Mouse (Mus musculus) forebrain, embryonic 12.5 days (tissue): ENCODE data around the gene Cntfr. TPM values are rescaled to one million over a fixed set of nuclear protein-coding genes. Genes with fewer than 3 reads are reported as not detected.

ENCODE experiments used
- ATAC-seq: fragments of 200-750 bp; cut with Nextera tagmentation; 2 replicates; pipeline ENCODE4 v1.8.0; 2017; ENCODE audit warnings: moderate TSS enrichment; ENCODE audit not compliant: low FRiP score
- H3K27ac ChIP-seq: fragments of 300-500 bp; sonication (generic); 2 replicates; pipeline ENCODE4 v1.5.1; 2016; ENCODE audit warnings: mild to moderate bottlenecking
- H3K27me3 ChIP-seq: fragments of 300-500 bp; sonication (generic); 2 replicates; pipeline ENCODE4 v1.6.1; 2016; ENCODE audit warnings: mild to moderate bottlenecking
- H3K36me3 ChIP-seq: fragments of 300-500 bp; sonication (generic); replicated peaks from 2 replicates; pipeline ENCODE4 v1.6.1; 2016; ENCODE audit warnings: mild to moderate bottlenecking
- H3K4me1 ChIP-seq: fragments of 300-500 bp; sonication (generic); 2 replicates; pipeline ENCODE4 v1.6.1; 2016
- H3K4me2 ChIP-seq: fragments of 300-500 bp; sonication (generic); 2 replicates; pipeline ENCODE4 v1.6.1; 2016; ENCODE audit warnings: mild to moderate bottlenecking, moderate library complexity
- H3K4me3 ChIP-seq: fragments of 300-500 bp; sonication (generic); replicated peaks from 2 replicates; pipeline ENCODE4 v1.5.1; 2016; ENCODE audit warnings: mild to moderate bottlenecking
- H3K9ac ChIP-seq: fragments of 300-500 bp; sonication (generic); 2 replicates; pipeline ENCODE4 v1.6.1; 2016; ENCODE audit warnings: mild to moderate bottlenecking
- H3K9me3 ChIP-seq: fragments of 300-500 bp; sonication (generic); 2 replicates; pipeline ENCODE4 v1.6.1; 2016
- WGBS: fragments of 180-500 bp; shearing (Covaris S2); methylation state at CpG from one replicate; pipeline ENCODE4 v1.1.7; 2016; 5-methylcytosine and 5-hydroxymethylcytosine counted together
- polyA plus RNA-seq: library from polyadenylated mRNA; unstranded; fragments of >200 nt; fragmentation: Nextera tagmentation; extraction: Ambion mirVana; gene quantifications from 2 replicates; pipeline ENCODE4 v1.2.1, GENCODE M21; 2016

The Cntfr gene
- polyA plus RNA-seq, 1 experiment from 2014 or later = 21.9 TPM

DNA sequence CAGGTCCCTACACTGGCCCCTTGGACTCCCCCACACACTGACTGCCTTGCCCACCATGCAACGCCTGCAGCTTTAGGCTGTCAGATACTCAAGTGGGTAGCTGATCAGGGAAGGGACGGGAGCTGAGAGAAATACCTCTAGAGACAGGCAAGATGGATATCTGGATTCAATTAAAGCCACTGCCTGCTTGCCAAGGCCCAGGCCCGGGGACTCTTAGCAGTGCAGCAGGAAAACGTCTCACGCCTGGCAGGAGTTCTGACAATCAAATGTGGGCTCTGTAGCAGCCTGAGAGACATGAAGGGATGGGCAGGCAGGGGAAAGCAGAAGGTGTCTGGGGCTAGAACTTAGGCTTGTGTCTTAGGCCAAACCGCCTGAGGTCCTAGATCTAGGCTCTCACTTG is 19.9 kb upstream of the Cntfr start:
- Histone ChIP-seq H3K9ac (no peak overlapping the region), H3K27ac (no peak overlapping the region)

DNA sequence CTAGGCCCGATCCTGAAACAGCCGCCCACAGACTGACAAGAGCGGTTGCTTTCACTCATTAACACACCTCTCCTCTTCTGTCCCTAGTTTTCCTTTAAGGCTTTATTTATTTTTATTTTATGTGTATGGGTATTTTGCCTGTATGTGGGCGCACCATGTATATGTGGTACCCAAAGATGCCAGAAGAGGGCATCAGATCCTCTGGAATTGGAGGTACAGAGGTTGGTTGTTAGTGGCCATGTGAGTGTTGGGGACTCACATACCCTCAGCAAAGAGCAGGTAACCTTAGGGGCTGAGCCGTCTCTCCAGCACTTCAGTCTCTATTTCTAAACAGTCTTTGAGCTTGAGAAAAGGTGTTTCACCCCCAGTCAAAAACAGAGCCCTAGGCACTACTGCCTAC is 18.7 kb upstream of the Cntfr start:
- H3K27me3 ChIP-seq = no peaks in the 10 kb centered on the region
- no peak overlapping the region for H3K9ac ChIP-seq
- H3K9me3 ChIP-seq = no peaks in the 10 kb centered on the region
- H3K4me2 ChIP-seq = no peak overlapping the region
- H3K36me3 ChIP-seq = peaks cover 56% of the 10 kb centered on the region
- H3K4me1 ChIP-seq = peaks cover 31% of the 10 kb centered on the region
- 72% methylated on average over 5 of the region's 5 CpGs for WGBS
- H3K4me3 ChIP-seq = no peak overlapping the region
- ATAC-seq = no peak
- no peak overlapping the region for H3K27ac ChIP-seq

More for the DNA sequence above, 19.9 kb upstream of the Cntfr start:
- no peak overlapping the region for H3K4me2 ChIP-seq
- no peak for ATAC-seq
- H3K4me3 ChIP-seq = no peak overlapping the region
- H3K4me1 ChIP-seq = peaks cover 24% of the 10 kb centered on the region
- H3K36me3 ChIP-seq = peaks cover 55% of the 10 kb centered on the region
- no peaks in the 10 kb centered on the region for H3K9me3 ChIP-seq
- no peaks in the 10 kb centered on the region for H3K27me3 ChIP-seq
- 71% methylated on average over 6 of the region's 6 CpGs for WGBS

GRCm38 (mm10) chr4:41715082-41715481 is 18.2 kb upstream of the Cntfr start:
- no peaks in the 10 kb centered on the region for H3K9me3 ChIP-seq
- peaks cover 51% of the 10 kb centered on the region for H3K36me3 ChIP-seq
- H3K9ac ChIP-seq = no peak overlapping the region
- H3K27me3 ChIP-seq = no peaks in the 10 kb centered on the region
- H3K4me1 ChIP-seq = peaks cover 31% of the 10 kb centered on the region
- no peak overlapping the region for H3K4me2 ChIP-seq
- no peak for ATAC-seq
- 87% methylated on average over 8 of the region's 8 CpGs for WGBS
- no peak overlapping the region for H3K4me3 ChIP-seq
- H3K27ac ChIP-seq = no peak overlapping the region

DNA sequence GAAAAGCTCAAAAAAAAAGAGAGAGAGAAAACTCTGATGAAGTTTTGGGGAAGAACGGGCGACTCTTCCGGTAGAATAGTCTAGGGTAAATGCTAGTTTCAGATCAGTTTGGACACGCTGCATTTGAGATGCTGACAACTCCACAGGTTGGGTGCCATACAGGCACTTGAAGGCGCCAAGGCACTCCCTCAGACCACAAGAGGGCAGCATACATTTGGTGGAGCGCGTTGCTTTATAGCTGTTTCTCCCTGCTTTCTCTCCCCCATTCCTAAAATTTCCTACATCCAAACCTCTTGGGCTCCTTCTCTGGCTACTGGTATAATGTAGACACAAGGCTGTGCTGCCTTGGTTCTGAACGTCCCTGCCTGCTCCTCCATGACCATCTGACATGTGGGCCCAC is 17.4 kb upstream of the Cntfr start:
- H3K4me2 ChIP-seq = peak overlapping the region; percentile 91
- ATAC-seq = no peak
- peaks cover 43% of the 10 kb centered on the region for H3K36me3 ChIP-seq
- H3K9ac ChIP-seq = 0 out of 2 replicates have a peak overlapping the region, but pooled peaks have one; percentile 36
- H3K9me3 ChIP-seq = no peaks in the 10 kb centered on the region
- H3K27me3 ChIP-seq = no peaks in the 10 kb centered on the region
- no peak overlapping the region for H3K27ac ChIP-seq
- H3K4me1 ChIP-seq = peaks cover 31% of the 10 kb centered on the region
- WGBS = 21% methylated on average over 8 of the region's 8 CpGs
- H3K4me3 ChIP-seq = peak overlapping the region; percentile 82

- under 1% methylated on average over 61 of the region's 61 CpGs for WGBS
- peaks cover 35% of the 10 kb centered on the region for H3K36me3 ChIP-seq
- peak within 1 kb of the TSS; percentile 82 for H3K4me3 ChIP-seq
- H3K9ac ChIP-seq = peak within 1 kb of the TSS; percentile 95
- peaks cover 33% of the 10 kb centered on the region for H3K4me1 ChIP-seq
- ATAC-seq = peak; percentile 81
- H3K4me2 ChIP-seq = peak within 1 kb of the TSS; percentile 91
- peak within 1 kb of the TSS; percentile 62 for H3K27ac ChIP-seq
- no peaks in the 10 kb centered on the region for H3K27me3 ChIP-seq
- no peaks in the 10 kb centered on the region for H3K9me3 ChIP-seq
These were observed 16.5 kb upstream of the Cntfr start, which contains the start of gene Rpp25l for GRCm38 (mm10) chr4:41713197-41714067. Gene Rpp25l (minus strand): TSS chr4:41713534.

DNA sequence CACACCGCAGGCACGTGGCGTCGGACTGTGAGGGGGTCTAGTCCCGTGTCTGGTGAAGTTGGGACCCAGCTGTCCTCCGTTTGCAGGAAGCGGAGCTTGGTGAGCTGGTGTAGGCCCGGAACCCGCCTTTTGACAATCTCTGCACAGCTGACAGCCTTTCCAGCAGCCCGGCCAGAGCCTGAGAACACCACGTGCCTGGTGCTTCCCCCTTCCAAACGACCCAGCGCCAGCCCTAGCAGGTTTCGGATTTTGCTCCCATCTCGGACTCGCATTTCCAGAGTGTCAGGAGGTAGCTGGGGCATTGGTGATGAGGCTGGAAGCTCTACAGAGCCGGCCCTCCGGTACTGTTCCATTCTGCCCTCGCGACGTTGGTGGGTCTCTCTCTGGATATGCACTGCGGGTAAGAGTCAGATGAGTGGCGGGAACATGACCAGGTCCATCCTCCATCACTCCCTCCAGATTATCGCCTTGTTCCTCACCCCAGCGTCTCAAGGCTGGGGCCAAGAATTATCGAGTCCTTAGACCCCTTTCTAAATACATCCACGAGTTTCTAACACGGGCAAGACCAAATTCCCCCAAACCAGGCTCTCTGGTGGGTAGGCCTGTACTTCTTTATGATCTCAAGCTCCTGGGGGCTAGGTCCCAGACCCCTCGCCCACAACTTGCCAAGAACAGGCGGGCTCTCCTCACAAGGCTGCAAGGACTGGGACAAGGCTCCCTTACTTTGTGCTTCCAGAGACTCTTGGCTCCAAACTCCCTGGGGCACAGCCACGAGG is 15.7 kb upstream of the Cntfr start:
- no peaks in the 10 kb centered on the region for H3K27me3 ChIP-seq
- peak overlapping the region; percentile 91 for H3K4me2 ChIP-seq
- H3K4me3 ChIP-seq = peak overlapping the region; percentile 82
- peaks cover 26% of the 10 kb centered on the region for H3K36me3 ChIP-seq
- peak overlapping the region; percentile 95 for H3K9ac ChIP-seq
- H3K9me3 ChIP-seq = no peaks in the 10 kb centered on the region
- peak overlapping the region; percentile 62 for H3K27ac ChIP-seq
- WGBS = 45% methylated on average over 31 of the region's 31 CpGs
- peaks cover 41% of the 10 kb centered on the region for H3K4me1 ChIP-seq
- ATAC-seq = peak; percentile 36

DNA sequence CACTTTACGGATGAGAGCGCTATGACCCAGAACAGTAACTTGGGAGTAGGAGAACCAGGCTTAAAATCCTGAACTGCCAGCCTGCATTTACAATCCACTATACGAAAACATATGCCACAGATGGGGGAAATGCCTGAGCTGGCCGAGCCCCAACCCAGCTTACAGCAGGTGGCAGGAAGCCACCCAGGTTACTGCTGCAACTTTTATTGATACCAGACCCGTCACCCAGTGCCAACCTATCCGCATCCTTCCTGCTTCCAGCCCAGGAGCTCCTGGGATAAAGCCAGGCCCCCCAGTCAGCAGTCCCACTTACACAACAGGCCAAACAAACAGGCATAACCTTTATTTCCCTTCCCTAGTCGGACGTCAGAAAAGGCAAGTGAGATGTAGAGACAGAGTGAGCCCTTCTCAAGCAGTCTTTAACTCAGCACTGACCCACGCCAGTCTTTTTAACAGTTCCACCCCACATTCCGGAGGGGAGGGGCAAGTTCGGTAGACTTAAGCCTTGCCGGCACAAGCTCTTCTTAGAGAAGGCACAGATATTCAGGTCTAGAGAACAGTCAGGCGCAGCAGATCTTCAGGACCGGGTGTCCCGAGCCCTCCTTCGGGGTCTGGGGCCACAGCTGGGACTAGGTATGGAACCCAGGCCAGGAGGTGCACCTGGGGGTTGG is 15.0 kb upstream of the Cntfr start:
- Histone ChIP-seq H3K27me3 (no peaks in the 10 kb centered on the region), H3K9me3 (no peaks in the 10 kb centered on the region), H3K27ac (no peak overlapping the region), H3K4me3 (peak overlapping the region; percentile 82), H3K4me1 (peaks cover 49% of the 10 kb centered on the region), H3K9ac (peak overlapping the region; percentile 95), H3K36me3 (peaks cover 19% of the 10 kb centered on the region), H3K4me2 (peak overlapping the region; percentile 91)
- WGBS = 82% methylated on average over 16 of the region's 16 CpGs
- no peak for ATAC-seq

GRCm38 (mm10) chr4:41710229-41710628 is 13.3 kb upstream of the Cntfr start:
- Histone ChIP-seq H3K4me1 (peaks cover 65% of the 10 kb centered on the region), H3K36me3 (peaks cover 8% of the 10 kb centered on the region)
- WGBS = 62% methylated on average over 4 of the region's 4 CpGs

DNA sequence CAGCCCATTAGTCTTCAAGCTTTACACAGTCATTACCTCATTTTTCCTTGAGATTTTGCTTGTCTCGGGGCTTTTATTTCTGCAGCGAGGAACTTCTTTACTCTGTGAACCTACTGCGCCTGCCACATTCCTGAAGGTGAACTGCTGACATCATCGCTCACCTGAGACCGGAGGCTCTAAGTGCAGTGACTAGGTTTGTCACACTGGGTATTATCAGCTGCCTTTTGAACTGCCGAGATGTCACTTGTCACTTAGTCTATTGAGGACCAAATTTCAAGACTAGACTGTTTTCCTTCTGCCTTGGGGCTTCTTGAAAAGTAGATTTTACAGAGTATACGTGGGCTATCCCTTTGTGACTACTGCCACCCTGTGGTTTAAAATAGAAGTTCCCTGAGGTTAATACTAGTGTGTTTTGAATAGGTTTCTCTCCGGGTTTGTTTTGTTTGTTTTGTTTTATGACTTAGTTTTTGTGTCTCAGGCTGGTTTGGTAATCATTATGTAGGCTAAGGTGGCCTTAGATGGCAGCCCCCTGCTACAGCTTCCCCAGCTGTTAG is 11.4 kb upstream of the Cntfr start:
- Histone ChIP-seq H3K4me3 (no peak overlapping the region), H3K4me1 (peaks cover 64% of the 10 kb centered on the region), H3K27me3 (peaks cover 24% of the 10 kb centered on the region), H3K9me3 (no peaks in the 10 kb centered on the region), H3K27ac (0 out of 2 replicates have a peak overlapping the region, but pooled peaks have one; percentile 59), H3K9ac (no peak overlapping the region), H3K4me2 (no peak overlapping the region), H3K36me3 (peaks cover 8% of the 10 kb centered on the region)
- 43% methylated on average over 8 of the region's 8 CpGs for WGBS
- no peak for ATAC-seq

More at GRCm38 (mm10) chr4:41710229-41710628, 13.3 kb upstream of the Cntfr start:
- Histone ChIP-seq H3K9ac (no peak overlapping the region), H3K9me3 (no peaks in the 10 kb centered on the region), H3K27me3 (peaks cover 9% of the 10 kb centered on the region), H3K4me3 (no peak overlapping the region), H3K4me2 (no peak overlapping the region), H3K27ac (no peak overlapping the region)
- no peak for ATAC-seq

DNA sequence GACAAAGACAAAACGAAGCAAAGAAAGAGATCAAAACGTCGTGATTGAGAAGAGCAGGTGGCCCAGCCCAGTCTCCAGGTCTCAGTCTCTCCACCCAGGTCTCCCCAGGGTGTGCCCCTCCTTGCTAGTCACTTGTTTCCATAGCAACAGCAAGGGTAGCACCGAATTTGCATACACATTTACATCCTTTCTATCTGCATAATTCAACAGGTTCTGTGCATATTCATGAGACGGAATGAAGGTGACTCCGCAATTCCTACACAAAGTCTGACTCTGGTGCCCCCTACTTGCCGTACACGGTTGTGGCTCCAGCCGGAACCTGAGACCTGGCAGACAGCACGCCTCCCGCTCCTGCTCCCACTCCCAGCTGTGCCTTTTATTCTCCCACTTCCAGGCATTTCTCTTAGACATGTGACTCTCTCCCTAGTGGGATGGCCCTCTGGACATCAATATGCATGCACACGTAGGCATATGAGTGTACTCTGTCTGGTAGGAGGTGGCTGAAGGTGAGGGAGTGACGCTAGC is 10.2 kb upstream of the Cntfr start:
- H3K4me1 ChIP-seq = peaks cover 56% of the 10 kb centered on the region
- WGBS = 1% methylated on average over 13 of the region's 13 CpGs
- peak overlapping the region; percentile 59 for H3K27ac ChIP-seq
- peaks cover 6% of the 10 kb centered on the region for H3K36me3 ChIP-seq
- H3K9ac ChIP-seq = no peak overlapping the region
- peak; percentile 82 for ATAC-seq
- H3K4me2 ChIP-seq = peak overlapping the region; percentile 40
- no peaks in the 10 kb centered on the region for H3K9me3 ChIP-seq
- peak overlapping the region; percentile 14; the same call in 1 of the 2 replicates for H3K4me3 ChIP-seq
- H3K27me3 ChIP-seq = peaks cover 27% of the 10 kb centered on the region

DNA sequence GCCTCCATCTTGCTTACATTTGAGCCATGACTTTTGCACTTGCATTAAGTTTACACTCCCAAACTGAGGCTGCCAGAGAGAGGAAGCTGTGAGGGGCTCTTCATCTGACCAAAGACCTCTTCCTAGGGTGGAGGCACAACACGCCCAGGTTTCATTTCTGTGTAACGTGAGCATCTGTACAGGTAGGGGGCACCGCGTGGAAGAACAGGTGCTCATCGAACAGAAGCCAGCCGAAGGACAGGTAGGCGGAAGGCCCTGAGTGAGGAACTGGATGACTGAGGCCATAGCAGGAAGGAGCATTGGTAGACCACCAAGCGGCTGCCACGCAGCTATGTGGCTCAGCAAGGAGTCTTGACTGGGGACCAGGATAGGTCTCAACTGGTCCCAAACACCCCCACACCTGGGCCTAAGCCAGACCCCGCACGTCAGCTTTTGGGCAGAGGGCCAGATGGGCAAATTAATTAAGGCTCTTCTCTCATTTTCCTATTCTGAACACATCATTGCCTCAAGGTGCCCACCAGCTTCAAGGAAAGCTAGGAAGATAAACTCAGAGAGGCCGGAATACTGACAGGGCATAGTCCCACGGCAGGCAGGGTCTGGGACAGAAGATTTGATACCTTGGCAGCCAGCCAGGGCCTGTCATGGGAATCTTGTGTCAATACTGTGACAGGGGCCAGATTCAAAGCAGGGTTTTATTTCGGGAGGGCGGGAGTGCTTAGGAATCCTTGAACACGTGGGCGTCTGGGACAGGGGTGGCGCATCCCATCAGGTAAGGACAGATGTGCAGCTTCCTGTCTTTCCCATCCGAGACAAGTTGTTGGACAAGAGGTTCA is 9.2 kb upstream of the Cntfr start:
- no peaks in the 10 kb centered on the region for H3K9me3 ChIP-seq
- peak; percentile 12; the same call in 1 of the 2 replicates for ATAC-seq
- H3K4me2 ChIP-seq = peak overlapping the region; percentile 40
- no peak overlapping the region for H3K4me3 ChIP-seq
- peaks cover 27% of the 10 kb centered on the region for H3K27me3 ChIP-seq
- H3K27ac ChIP-seq = peak overlapping the region; percentile 50; the same call in 1 of the 2 replicates
- WGBS = 63% methylated on average over 19 of the region's 19 CpGs
- H3K4me1 ChIP-seq = peaks cover 46% of the 10 kb centered on the region
- no peaks in the 10 kb centered on the region; the same call in 1 of the 2 replicates for H3K36me3 ChIP-seq
- no peak overlapping the region for H3K9ac ChIP-seq
